Mouse (Mus musculus) common myeloid progenitor, adult 5-6 weeks (primary cell): ENCODE results near the gene Grap2. TPM values are rescaled to one million over a fixed set of nuclear protein-coding genes. Genes with fewer than 3 reads are reported as not detected.

Experiments used
- ATAC-seq: replicated peaks from 2 replicates; pipeline ENCODE4 v1.8.0; 2016; ENCODE audit warnings: low read depth, mild to moderate bottlenecking, moderate TSS enrichment, inconsistent platforms; ENCODE audit not compliant: poor library complexity, severe bottlenecking
- total RNA-seq: library from RNA; stranded (forward); fragments of 200-1000, 187-1606 nt; gene quantifications from 2 replicates; pipeline ENCODE4 v1.2.3, GENCODE M21; 2017

Grap2 gene
- total RNA-seq, result 1.2 and 4.0 TPM in 2 replicates

GRCm38 (mm10) chr15:80572291-80572690 lies at the start of gene Grap2:
Gene Grap2 (plus strand): TSS chr15:80572594.
- peak; percentile 97 for ATAC-seq

DNA sequence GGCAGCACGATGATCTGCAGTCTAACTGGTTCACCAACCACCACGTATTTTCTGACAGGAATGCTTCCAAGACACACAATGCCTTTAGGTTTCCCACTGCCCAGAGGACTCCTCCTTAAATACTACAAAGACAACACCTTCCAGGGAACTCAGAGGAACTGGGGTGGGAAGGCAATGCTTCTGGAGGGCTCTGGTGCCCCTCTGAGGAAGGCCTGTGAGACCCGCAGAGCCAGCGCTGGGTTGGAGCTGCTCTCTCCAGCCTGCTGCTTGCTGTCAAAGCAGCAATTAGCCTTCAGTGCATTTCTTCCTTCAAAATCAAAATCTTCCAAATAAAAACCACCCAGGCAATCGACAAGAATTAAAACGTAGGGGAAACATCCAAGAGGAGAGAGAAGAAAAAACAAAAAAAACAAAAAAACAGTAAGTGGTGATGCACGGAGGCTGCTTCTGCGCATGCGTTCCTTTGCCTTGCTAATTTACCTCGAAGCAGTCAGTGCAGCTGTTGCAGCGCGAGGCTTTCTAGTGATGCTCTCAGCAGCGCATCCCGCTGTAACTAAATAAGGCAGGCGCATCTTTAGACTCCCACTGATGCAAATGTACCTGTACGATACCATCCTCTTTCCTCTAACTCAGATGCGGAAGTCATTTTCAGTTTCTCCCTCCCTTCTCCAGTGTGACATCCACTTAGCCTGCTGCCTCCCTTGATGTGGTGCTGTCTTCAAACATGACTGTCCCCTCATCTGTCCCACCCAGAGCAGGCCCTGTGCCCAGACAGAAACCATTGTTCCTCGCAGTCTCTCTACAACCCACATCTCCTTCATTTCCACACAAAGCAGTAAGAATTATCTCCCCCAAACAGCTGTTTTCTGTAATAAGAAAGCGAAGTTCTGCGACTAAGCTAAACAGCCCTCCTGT lies 42.2 kb upstream of the Grap2 start:
- no peak; the same call in 1 of the 2 replicates for ATAC-seq

DNA sequence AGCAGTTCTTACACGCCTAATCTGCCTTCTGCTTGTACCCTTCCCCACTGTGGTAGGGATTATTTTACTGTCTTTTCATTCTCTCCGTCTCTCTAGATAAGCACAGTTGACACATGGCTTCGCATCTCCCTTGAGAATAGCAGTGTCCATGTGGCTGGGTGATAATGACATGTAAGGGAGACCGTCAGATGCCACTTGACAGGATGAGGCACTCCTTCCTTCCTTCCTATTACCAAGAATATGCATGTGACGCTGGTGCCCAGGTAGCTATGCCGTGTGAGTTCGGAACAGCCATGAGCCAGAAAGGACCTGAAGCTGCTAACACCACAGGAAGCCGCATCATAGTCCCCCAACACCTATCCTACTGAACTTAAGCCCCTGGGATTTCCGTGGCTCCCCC lies 41.4 kb upstream of the Grap2 start:
- no peak for ATAC-seq

DNA sequence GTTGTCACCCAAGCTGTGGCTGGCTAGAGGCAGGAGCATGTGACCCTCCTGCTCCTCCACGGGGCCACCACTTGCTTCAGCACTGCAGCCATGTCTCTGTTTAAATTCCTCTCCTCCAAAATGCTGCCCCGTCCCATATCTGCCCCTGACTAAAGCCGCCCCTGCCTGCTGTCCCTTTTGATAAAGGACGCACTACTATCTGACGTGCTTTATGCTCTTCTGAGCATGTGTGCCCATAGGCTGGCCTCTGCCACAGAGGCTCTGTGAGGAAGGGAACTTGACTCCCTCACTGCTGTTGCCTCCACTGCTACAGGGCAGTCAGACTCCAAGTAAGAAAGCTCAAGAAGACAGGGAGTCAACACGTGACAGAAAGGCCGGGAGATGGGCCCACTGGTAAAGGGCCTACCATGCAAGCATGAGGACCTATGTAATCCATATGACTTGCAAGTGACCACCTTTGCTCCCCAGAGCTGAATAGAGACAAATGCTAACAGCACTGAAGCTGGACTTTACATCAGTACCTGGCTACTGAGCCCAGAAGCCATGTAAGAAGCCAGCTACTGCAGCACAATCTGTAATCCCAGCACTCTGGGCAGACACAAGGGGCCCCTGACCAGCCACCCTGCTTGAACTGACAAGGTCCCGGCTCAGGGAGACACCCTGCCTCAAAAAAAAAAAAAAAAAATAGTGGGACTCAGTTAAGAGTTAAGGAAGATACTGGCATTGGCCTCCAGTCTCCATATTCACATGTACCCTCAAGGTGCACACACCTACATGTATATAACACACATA lies 39.9 kb upstream of the Grap2 start:
- peak; percentile 60 for ATAC-seq

- ATAC-seq, result no peak
These were observed 39.1 kb upstream of the Grap2 start for GRCm38 (mm10) chr15:80533274-80533673.

- no peak for ATAC-seq
These were observed 36.3 kb upstream of the Grap2 start for GRCm38 (mm10) chr15:80536051-80536450.

DNA sequence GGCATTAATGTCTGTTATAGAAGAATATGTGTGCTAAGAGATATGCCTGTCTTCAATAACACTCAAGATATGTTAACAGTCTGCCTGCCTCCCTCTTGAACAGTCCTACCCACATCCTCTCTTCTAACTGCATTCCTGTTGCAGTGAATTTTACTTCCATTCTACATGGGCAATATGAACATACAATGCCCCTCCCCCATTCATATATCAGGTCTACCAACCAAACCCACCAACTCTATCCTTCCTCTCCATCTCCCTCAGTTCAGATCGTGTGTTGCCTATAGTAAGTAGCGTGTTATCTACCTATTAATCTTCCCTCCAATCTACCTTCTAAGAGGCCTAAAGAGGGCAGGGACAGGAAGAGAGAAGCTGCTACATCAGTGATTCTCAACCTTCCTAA lies 34.3 kb upstream of the Grap2 start:
- no peak for ATAC-seq

- no peak for ATAC-seq
These were observed 33.6 kb upstream of the Grap2 start for GRCm38 (mm10) chr15:80538671-80539340.

DNA sequence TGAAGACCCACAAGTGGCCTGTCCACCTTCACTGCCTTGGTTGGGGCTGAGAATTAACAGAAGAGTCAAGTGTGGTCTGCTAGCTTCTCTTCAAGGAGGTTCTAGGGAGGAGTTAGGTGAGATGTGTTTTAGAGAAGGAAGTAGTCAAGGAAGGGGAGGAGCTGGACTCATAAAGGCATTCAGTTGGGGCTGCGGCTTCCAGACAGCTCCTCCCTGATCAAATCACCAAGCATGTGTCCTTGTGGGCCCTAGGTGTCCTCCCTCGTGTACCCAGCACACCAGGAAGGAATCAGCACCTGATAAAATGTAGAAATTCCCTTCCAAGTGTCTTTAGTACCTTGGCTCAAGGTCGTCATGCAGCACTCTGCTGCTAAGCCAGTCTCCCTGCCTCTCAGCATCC lies 28.3 kb upstream of the Grap2 start:
- peak; percentile 94 for ATAC-seq

GRCm38 (mm10) chr15:80545430-80545829 lies 27.0 kb upstream of the Grap2 start:
- ATAC-seq, result no peak

- peak; percentile 47; the same call in 1 of the 2 replicates for ATAC-seq
These were observed 17.3 kb upstream of the Grap2 start for GRCm38 (mm10) chr15:80554860-80555822.

GRCm38 (mm10) chr15:80556021-80556420 lies 16.4 kb upstream of the Grap2 start:
- no peak for ATAC-seq

- ATAC-seq, result no peak
These were observed 14.6 kb upstream of the Grap2 start for GRCm38 (mm10) chr15:80557745-80558144.

GRCm38 (mm10) chr15:80559534-80559933 lies 12.9 kb upstream of the Grap2 start:
- no peak for ATAC-seq

DNA sequence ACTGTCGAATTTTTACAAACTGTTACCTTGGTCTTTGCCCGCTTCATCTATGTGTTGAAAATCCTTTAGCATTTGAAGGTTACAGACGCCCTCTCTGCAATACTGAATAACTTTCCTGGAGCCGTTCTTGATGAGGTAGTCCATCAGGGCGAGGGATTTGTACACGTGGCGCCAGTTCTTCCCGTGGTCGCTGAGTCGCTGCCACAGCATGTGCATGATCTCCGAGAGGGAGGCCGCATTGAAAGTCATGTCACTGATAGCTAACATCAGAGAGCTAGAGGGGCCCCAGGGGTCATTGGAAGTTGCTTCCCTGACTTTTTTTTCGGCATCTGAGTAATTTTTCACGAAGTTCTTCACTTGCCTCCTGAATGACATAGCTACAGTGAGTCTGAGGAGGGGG lies 12.4 kb upstream of the Grap2 start:
- no peak for ATAC-seq

GRCm38 (mm10) chr15:80560646-80561580 lies 11.5 kb upstream of the Grap2 start:
- ATAC-seq, result peak; percentile 62

DNA sequence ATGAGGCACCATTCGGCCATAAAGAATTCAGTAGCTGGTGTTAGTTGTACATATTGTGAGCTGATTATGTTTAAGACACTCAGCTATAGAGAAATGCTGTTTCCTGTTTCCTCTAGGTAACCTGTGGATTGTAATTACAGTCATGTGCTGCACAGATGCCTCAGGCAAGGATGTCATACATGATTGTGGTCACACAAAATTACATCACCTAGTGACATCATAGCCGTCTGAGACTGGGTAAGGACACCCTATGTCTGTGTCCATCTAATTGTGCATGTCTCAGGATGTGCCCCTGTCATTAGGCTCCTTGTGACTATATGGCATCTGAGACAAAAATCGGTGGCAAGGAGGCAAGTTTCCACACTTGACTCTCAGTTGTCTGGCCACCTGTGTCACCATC lies 9.9 kb upstream of the Grap2 start:
- ATAC-seq, result no peak

GRCm38 (mm10) chr15:80563634-80564208 lies 8.7 kb upstream of the Grap2 start:
- peak; percentile 19; the same call in 1 of the 2 replicates for ATAC-seq
